Mouse (Mus musculus): ENCODE results near the gene Tspo2.

Tspo2 gene

DNA sequence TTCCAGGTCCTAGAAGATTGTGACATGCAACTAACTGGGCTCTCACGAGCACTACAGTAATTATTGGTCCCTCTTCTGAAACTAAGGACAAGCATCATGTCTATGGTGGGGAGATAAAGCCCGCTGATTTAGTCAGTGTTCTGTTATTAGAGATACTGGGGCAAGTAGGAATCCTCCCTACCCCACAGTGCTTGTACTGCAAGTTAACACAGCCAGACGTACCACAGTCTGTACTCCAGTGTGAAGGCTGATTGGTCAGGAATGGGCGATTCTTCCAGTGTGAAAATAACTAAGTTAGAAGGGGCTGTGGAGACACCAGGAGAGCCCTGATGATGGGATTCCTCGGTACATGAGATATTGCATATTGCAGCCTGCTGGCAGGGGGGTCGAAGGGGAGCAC, 33.8 kb downstream of the Tspo2 start:
- DNase-seq: no peak

DNA sequence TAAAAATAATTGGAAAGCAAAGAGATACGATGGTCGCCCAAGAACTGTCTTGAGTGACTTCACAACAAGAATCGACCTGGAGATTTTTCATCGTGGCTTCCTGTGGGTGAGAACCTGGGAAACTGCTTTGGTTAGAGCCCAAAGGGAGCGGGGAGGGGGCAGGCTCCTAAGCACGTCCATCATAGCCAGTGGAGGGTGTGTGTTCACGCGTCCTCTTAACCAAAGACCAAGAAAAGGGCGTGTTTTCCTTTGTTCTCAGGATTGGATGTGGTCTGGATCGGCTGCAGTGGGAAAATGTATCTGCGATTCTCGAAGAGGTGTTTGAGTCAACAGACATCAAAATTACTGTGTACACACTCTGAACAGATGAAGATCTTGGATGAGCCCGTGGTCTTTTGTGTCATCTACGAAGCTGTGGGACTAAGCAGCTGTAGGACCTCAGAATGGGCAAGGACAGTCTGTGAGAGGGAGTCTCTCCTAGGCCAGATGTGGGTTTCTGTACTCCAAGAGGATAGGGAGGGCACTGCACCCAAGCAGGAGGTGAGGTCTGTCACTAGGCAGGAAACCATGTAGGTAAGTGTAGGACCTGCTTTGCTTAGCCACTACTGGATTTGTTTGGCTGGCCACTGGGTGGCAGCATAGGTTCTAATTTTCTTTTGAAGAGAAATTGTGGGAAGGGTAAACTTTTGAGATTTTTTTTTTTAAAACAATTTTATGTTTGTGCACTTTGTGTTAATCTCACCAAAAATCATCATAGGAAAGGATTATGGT, 34.7 kb downstream of the Tspo2 start:
- DNase-seq: peak; percentile 50 to 74

DNA sequence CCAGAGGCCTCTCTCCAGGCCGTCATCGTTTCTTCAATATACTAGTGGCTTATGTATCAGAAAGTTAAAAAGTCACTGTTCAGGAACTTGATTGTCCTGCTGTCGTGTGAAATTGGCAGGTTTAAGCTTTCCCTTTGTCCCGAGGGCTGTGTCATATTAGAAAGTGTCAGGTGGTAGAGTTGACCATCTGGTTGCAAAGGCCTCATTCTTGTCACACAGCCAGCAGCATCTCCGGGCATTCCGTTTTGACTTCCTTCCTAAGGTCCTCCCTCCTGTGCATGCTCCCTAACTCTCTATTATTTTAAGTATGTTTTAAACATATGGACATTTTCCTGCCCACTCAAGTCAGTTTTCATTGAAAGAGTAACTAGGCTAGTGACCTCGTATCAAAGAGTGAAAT, 35.3 kb downstream of the Tspo2 start:
- no peak for DNase-seq

DNA sequence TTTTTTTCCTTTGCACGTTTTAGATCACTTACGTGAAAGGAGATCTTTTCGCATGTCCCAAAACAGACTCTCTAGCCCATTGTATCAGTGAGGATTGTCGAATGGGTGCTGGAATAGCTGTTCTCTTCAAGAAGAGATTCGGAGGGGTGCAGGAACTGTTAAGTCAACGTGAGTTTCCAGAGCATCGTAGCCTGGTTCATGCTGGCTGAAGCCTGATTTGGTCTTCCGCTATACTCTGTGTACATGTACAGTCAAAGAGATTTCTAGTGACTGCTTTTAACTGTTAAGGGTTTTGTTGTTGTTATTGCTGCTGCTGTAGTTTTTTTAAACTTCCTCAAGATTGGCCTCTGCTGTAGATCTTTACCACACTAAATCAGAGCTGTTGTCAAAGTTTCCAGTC, 40.1 kb downstream of the Tspo2 start:
- DNase-seq: no peak

DNA sequence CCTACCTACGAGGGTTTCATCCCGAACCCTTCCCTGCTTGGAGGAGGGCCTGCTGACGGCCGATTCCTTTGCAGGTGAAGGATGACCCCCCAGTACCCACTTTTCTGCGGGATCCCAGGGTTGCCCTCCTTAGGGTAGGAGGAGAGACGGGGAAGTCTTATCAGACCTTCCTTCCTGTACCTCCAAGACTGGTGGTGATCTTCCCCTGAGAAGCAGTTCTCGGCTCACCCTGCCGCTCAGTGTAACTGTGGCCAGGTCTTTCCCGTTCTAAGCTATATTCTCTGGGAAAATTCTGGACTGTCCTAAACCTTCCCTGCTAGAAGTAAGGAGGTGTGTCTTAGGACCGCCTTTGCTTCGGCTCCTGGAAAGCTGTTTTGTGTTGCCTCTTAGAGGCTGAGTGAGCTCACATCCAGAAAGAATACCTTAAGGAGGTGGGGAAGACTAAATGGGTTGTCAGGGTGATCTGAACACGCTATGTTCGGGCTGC, 41.0 kb downstream of the Tspo2 start:
- no peak for DNase-seq

DNA sequence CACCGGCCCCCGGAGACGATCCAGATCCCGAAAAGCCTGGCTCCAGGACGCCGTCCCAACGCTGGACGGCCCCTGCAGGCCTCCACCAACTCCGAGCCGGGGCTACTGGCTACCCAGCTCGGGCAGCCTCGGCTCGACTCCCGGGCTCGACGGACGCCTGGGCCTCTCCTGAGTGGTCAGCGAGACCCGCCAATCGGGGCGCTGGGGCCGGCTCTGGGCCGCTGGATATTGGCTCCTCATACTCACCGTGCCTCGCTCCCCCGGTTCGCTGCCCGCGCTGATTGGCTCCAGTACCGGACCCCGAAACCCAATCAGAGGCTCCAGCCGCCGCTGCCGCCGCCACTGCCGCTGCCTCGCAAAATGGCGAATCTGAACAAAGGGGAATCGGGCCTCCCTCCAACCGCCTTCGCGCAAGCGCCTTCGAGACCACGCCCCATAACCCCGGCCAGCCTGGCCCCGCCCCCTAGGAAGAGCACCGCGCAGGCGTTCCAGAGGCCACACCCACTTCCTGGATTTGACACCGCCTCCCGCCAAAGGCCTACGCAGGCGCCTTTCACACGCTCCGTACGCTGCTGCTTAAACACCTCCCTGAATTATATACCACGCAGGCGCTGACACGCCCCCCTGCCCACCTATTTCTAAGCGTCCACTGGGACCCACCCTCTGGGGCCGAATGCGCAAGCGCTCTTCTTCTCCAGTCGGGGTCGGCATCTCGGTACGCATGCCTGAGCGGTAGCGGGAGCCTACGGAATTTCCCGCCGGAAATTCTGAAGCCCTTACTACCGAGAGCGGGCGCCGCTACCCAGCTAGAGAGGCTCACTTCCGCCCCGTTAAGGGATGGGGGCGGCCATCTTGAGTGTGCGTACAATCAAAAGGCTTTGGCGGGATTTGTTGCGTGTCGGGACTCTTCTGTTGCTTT, 41.7 kb downstream of the Tspo2 start, which contains the start of the genes Nfya and Oard1:
TSS of gene Nfya (minus strand) at position 527 of the 919 bp plus-strand sequence.
TSS of gene Oard1 (plus strand) at position 635 of the 919 bp plus-strand sequence.
- peak; percentile 100 for DNase-seq

DNA sequence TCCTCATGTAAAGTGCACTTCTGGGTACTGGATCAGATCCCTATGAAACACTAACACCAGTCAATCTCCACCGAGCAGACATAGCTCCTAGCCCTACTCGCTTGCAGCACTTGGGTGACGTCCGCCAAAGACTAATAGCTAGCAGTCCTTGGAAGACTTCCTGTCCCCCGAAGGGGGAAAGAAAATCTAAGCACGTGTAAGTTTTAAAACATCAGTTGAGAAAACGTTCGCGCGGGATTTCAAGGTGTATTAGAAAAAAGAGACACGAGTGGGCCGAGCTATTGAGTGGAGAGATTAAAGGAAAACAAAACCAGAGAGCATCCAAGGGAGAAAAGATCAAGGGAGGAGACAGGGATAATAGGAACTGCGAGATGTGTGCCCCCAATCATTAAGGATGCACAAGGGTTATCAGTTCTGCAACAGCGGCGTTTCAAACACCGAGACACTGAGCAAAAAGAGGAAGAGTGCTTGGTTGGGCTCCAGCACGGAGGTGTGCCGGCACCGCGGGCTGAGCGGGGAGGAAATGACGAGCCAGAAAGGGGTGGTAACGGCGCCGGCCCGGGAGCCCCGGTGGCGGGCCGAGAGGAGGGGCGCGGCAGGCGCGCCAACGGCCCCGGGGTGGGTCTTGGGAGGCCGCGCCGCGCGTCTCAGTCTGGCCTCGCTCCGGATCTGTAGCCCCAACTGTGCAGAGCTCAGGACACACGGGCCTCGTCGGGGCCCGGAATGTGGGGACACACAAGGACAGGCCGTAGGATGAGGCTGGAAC, 42.6 kb downstream of the Tspo2 start:
- peak; percentile 79 to 81 for DNase-seq

DNA sequence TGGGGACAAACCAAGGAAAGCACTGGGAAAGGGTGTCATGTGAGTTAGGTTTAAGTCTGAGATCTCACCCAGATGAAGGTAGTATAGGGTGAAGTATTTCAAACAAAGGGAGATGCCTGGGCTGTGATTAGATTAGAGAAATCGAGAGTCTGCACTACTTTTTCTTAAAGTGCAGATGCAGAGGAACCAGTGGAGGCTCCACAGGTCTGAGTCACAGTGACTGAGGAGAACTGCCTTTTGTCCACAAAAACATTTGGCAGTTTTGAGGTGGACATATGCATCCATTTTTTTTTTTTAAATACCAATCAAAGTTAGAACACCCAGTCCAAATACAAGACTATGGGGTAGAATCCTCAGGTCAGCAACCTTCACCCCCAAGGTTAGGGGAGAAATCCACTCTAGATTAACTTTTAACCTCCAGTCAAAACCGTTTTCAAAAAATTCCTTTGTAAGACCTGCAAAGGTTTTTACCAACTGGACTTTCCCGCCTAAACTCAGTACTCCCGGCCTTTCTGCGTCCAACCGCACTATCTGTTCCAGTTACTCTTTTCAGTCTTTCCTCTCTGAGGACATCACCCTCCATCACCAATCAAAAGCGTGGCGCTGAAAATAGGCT, 43.3 kb downstream of the Tspo2 start:
- DNase-seq: no peak

DNA sequence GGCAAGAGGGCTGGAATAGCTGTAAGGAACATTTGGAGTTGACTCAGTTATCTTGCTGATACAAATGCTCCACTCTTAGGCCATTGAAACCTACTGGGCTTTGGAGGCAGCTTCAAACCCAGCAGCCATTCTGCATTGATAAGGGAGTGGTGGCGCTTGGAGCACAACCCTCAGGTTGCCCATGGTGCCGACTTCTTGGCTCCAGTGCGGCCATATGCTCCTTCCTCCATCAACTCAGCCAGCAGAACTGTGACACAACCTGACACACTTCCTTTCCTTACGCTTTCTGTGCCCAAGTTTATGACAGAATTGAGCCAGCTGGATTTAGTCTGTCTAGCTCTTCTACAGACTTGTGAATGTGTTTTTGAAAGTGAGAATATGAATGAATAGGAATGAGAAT, 44.2 kb downstream of the Tspo2 start:
- no peak for DNase-seq

DNA sequence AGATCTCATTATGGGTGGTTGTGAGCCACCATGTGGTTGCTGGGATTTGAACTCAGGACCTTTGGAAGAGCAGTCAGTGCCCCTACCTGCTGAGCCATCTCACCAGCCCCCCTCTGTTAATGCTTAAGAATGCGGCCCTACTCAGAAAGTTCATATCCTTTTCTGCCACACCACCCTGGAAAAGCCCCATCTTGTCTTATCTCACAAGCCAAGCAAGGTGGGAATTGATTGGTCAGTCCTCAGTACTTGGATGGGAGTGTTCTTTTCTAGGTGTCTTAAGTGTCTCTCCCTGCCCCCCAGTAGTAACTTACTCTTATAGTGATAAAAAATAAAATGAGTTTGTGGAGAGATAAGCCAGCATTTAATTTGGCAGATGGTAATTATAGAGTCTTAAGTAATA, 46.6 kb downstream of the Tspo2 start:
- DNase-seq: no peak

DNA sequence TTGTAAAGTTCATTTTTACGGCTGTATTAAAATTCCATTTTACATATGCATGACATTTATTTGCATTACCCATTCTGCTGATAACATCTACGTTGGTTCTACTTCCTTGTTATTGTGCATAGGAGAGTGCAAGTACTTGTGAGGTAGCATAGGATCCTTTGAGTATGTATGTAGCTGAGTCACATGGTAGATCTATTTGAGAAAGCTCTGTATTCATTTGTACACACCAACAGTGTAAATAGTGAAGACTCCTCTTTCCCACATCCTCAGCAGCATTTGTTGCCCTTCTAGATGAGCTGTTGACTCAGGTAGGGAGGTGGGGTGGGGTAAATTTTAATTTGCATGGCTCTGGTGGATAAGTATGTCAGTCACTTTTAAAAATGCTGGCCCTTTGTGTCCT, 47.5 kb downstream of the Tspo2 start:
- DNase-seq: no peak

DNA sequence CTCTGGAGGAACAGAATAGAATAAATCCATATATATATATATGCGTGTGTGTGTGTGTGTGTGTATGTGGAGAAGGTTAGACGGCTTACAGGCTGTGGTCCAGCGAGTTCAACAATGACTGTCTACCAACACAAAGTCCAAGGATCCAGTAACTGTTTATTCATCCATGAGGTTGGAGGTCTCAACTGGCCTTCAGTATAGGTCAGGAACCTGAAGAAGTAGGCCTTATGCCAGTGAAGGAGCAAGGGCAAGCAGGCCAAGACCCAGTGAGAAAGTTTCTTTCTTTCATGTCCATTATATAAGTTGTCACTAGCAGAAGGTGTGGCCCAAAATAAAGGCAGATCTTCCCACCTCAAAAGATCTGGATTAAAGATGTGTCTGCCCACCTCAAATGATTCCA, 48.6 kb downstream of the Tspo2 start:
- no peak for DNase-seq

DNA sequence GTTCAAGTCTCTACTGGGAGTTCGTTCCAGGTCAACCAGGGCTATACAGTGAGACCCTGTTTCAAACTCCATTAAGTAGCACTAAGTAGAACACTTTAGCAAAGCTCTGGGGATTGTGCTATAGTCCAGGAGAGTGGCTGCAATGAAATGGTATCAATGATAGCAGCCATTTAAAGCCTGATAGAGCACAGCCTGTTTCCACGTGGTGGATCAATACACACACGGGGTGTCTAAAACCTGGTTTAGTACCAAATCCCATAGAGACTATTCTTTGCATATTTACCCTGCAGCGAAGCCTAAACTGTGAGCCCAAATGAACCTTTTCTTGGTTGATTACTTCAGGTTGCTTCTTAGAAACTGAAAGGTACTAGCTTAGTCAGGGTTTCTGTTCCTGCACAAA, 49.6 kb downstream of the Tspo2 start:
- no peak for DNase-seq
